Mouse (Mus musculus): ENCODE measurements around the gene Fryl.

DNA sequence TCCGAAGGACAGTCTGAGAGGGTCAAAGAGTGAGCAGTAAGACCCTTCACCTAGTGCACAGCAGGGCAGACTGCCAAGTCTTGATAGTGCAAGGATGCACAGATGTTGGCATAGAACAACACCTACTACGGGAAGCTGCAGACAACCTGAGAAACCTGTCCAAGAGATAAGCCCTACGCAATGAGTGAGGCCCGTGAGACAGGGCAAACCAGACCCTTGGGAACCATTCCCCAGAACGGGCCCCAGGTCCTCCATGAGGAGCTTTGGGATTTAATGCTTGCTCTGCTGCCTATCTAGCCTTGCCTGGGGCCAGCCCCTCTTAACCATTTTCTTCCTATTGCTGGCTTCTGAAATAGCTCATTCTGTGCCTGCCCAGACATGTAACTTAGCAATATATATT lies 99.4 kb downstream of the Fryl start:
- TF ChIP-seq CTCF (IDR thresholded peaks at IDR 0.05; ENCODE audit: control insufficient read depth, insufficient read depth, low read length) (no peak), POLR2A (IDR thresholded peaks at IDR 0.05; ENCODE audit: borderline replicate concordance, control insufficient read depth, low read depth, low read length) (no peak)

Measured in bone marrow, adult 2 months (tissue).